Mouse (Mus musculus) hematopoietic multipotent progenitor cell, adult 10-12 weeks (in vitro differentiated cells): Measurements from ENCODE around the gene Crocc2. TPM values are rescaled to one million over a fixed set of nuclear protein-coding genes. Genes with fewer than 3 reads are reported as not detected.

Experiments
- polyA plus RNA-seq: library from polyadenylated mRNA; stranded (reverse); fragments of >175 nt; gene quantifications from 2 replicates; pipeline ENCODE4 v1.2.3, GENCODE M21; 2012; ENCODE audit warnings: low replicate concordance

The Crocc2 gene
- polyA plus RNA-seq = 0.02 TPM in 2 replicates

DNA sequence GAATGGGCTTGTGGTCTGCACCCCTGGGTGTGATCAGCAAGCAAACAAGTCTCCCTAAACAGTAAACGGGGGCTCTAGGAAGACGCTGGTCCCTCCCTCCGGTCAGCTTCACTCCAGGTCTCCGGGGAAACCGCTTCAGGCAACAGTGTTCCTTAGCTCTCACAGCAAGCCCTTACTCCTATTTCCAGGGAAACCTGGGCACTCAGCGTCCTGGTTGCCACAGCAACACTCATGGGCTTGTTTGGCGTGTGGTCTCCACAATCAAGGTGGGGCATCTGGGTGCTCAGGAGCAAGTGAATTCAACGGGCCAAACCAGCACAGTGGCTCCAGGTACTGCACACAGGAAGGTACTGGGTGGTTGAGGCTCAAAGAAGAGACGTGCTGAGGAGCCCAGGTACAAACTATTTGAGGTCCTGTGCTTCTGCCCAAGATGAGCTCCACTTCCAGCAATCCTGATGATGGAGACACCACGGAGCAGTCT is at the start of gene Crocc2:
Crocc2 (plus strand) TSS at position 431 of the 481 bp plus-strand sequence.

GRCm38 (mm10) chr1:93135036-93135526 is 33.4 kb upstream of the Crocc2 start, which contains the start of gene Agxt:
Gene Agxt (plus strand): TSS chr1:93135240.

GRCm38 (mm10) chr1:93160501-93161133 is 7.9 kb upstream of the Crocc2 start, which contains the start of gene 2310007B03Rik:
Gene 2310007B03Rik (minus strand): TSS chr1:93160948.

DNA sequence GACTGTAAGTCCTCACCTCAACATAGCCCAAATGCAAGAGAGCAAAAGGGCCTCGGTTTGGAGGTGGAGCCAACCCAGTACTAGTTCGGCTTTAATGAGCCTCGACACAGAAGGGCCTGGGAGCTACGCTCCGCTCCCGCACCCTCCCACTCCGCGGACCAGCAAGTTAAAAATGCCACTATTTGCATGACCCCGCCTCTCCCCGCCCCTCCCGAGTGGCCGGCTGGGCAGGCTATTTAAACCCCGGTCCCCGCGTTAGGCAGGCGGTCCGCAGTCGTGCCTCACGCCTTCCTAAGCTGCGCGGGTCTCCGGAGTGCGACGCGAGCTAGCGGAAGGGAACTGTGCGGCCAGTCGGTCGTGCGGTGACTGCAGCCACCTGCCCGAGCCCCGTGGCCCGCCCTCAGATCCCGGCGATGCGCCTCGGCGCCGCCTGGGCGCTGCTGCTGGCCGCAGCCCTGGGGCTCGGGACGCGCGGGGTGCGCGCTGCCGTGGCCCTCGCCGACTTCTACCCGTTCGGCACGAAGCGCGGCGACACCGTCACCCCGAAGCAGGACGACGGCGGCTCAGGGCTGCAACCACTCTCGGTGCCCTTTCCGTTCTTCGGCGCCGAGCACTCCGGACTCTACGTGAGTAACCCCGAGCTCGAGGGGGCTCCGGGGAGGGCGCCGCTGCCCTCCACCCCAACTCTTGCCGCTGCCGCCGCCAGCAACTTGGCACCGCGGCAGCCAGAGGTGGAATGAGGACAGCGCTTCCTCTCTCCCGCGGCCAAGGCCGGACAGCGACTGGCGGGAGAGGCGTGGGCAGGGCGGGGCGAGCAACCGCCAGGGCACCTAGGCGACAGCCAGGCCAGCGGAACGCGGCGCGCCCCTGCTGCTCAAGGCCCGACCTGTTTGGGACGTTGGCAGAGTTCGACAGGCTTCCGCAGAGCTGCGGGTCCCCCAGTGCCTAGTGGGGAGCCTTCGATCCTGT is 67.3 kb downstream of the Crocc2 start, which contains the start of gene Sned1:
Sned1 (plus strand) TSS at position 266 of the 969 bp plus-strand sequence.

Other genes with a start within 250 kb of the Crocc2 start
- gene Capn10, start 234.3 kb upstream of the Crocc2 start, polyA plus RNA-seq = 13.9 and 21.5 TPM in 2 replicates
- gene Gpr35, start 217.9 kb upstream of the Crocc2 start, polyA plus RNA-seq = 5.8 and 12.5 TPM in 2 replicates
- gene Aqp12, start 162.4 kb upstream of the Crocc2 start, polyA plus RNA-seq = not detected in 2 replicates
- gene Kif1a, start 66.8 kb upstream of the Crocc2 start, polyA plus RNA-seq = 0.19 and 0.28 TPM in 2 replicates
- not detected in 2 replicates for gene Agxt, start 33.5 kb upstream of the Crocc2 start, polyA plus RNA-seq
- gene 2310007B03Rik, start 7.8 kb upstream of the Crocc2 start, polyA plus RNA-seq = not detected in 2 replicates
- gene Sned1, start 67.1 kb downstream of the Crocc2 start, polyA plus RNA-seq = 1.4 and 2.2 TPM in 2 replicates
- 2.9 and 3.5 TPM in 2 replicates for gene Mterf4, start 137.2 kb downstream of the Crocc2 start, polyA plus RNA-seq
- gene Ppp1r7, start 174.1 kb downstream of the Crocc2 start, polyA plus RNA-seq = 1.9 and 9.2 TPM in 2 replicates
- gene Pask, start 174.8 kb downstream of the Crocc2 start, polyA plus RNA-seq = 0.28 and 1.6 TPM in 2 replicates
- 0.03 TPM in 1 of 2 replicates, not detected in the other for gene Ano7, start 205.2 kb downstream of the Crocc2 start, polyA plus RNA-seq